Mouse (Mus musculus): ENCODE data around the gene Gm26602.

DNA sequence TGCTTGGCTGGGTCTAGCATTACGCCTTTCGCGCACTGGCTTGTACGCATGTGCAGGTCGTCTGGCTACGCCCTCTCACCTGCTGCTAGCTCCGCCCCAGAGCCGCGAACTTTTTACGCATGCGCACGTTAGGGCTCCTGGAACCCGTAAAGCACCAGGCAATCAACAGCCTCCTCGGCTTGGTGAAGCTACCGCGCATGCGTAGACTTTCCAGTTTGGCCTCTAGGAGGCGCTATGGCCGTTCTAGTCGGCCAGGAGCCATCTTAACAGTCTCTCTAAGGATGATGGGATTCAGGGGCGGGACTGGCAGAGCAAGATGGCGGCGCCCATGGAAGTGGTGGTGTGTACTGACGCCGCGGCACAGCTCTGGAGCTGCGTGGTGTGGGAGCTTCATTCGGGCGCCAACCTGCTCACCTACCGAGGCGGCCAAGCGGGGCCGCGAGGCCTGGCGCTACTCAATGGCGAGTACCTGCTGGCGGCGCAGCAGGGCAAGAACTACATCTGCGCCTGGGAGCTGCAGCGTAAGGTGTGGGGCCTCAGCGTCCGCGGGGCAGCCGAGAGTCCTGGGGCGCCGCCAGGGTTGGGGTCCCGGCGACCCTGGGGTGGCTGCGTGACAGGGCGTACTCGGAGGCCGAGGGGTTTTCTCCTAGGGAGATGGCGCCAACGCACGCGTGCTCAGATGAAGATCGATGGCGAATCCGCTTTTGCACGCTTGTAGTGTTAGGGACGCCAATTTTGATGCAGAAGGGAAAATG, 49.4 kb downstream of the Gm26602 start, which contains the start of gene Wdr18:
- TF ChIP-seq ZNF384 (IDR thresholded peaks at IDR 0.05; ENCODE audit: low read depth, low read length), result no peak
- no peak for TF ChIP-seq MAFK (IDR thresholded peaks at IDR 0.05; ENCODE audit: insufficient read depth, low read depth, low read length)
- TF ChIP-seq CHD2 (IDR thresholded peaks at IDR 0.05; ENCODE audit: low read depth, low read length), result no peak

All from ES-E14 (cell line).